Mouse (Mus musculus): ENCODE measurements around the gene Tex261.

Tex261 gene

DNA sequence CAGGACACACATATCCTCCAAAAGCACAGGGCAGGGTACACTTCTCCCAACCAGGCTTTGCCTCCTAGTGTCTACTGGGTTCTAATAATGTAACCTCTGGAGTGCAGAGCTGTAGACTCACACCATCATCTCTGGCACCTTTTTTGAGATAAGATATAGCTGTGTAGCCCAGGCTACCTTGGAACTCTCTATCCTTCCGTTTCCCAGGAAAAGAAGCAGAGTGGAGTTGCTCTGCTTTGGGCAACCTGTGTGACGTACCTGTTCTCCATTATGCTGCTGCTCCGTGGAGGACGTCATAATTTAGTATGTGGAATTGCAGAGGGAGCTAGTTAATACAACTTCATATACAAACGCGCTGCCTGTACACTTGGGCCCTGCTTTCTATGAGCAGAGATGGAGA is 13.3 kb downstream of the Tex261 start, which contains the start of gene Ankrd53:
TSS of gene Ankrd53 (plus strand) at position 301 of the 400 bp plus-strand sequence.
- DNase-seq (ENCODE audit: low spot score): no peak

DNA sequence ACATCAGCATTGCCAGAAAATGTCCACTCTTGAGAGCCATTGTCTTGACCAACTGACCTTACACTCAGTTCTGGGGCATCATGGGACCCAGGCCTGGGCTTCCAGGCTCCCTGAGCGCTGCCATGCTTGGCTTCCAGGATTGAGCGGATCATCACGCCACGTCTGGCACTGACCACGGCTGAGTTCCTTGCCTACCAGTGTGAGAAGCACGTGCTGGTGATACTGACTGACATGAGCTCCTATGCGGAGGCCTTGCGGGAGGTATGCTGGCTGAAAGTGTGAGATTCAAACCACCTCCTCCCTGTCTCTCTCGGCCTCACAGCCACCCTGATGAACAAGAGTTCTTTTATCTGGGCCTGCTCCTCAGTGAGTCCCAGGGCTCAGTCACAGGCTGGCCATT is 19.6 kb downstream of the Tex261 start:
- DNase-seq (ENCODE audit: low spot score): no peak

DNA sequence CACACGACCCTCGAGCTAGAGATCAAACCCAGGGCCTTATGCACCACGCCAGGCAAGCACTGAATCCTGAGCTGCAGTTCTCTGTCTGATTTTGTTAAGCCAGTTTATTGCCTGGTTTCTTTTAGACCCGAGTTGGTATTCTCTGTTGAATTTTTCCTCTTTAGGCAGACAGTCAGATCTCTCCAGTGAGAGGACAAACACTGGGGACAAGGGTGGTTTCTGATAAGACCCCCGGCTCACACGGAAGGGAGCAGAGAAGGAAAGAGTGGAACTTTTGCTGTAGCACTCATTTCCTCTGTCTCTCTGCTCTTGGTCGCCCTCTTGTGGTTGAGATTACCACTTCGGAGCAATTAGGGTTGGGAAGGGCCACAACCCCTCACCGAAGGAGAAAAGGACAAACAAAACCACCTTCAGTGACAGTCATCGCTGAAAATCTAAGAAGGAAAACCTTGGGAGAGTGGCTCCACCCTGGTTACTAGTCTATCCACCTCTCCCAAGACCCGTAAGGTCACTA is 25.4 kb downstream of the Tex261 start:
- peak; percentile 27 for DNase-seq (ENCODE audit: low spot score)

DNA sequence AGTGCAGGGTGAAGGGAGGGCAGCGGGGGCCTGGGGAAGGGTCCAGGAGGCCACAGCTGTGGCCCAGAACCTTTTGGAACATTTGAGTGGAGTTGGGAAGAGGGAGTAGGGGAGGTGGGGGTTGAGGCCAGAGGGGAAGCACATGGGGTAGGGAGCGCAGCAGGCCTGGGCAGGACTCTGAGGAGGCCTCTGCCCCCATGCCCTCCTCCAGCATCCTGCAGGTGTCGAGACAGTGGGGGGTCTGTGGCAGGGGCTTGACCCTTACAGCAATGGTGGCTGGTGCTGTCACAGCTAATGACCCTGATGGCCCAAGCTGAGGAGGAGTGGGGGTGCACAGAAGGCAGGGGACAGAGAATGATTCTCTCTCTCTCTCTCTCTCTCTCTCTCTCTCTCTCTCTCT is 26.3 kb downstream of the Tex261 start:
- DNase-seq (ENCODE audit: low spot score): no peak

DNA sequence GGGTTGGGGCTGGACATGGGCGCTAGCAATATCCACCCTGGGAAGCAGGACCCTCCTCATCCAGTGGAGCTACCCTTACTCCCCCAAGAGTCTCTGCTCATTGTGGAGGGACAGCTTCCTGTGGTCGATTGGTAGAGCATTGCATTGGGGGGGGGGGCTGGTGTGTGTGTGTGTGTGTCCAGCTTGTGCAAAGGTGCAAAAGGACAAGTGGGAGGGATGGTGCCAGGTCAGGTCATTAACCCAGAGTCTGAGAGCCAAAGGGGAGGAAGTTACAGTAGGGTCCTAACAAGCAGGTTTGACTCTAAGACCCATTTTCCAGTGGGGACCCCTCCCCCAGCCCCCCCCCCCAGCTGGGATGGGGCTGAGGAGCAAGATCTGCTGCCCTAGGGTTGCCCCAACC is 30.1 kb downstream of the Tex261 start:
- no peak for DNase-seq (ENCODE audit: low spot score)

DNA sequence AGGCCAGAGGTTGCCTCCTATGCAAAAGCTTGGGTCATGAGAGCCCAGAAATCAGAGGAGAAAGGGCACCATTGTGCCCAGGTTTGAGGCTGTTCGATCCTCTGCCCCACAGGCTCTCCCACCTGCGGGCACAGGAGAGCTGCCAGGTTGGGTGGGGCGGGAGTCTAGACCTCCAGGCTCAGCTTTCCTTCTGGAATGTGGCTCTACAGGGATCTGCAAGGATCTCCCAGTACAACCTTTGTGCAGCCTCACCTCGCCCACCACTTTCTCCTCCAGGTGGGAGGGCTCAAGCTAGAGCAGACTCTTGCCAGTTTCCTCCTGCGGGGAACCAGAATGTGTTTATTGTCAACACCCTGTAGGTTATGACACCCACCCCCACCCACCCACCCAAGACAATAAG is 31.1 kb downstream of the Tex261 start:
- DNase-seq (ENCODE audit: low spot score): no peak

DNA sequence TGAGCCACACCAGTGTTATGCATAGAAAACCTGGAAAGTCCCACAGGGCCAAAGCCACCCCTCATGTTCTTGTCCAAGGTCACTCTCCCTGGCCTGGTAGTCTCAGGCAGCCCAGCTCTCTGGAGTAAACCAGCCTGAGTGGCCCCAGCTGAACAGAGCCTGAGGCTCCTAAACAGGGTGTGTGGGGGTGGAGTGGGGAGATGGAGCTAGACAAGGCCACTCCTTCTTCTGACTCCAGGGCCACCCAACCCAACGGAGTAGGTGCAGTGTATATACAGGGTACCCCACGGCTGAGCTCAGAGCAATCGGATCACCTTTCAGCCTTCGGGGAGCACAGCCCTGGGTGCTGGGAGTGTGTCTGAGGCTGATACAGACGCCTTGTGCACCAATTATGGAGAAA is 31.5 kb downstream of the Tex261 start:
- DNase-seq (ENCODE audit: low spot score): no peak

DNA sequence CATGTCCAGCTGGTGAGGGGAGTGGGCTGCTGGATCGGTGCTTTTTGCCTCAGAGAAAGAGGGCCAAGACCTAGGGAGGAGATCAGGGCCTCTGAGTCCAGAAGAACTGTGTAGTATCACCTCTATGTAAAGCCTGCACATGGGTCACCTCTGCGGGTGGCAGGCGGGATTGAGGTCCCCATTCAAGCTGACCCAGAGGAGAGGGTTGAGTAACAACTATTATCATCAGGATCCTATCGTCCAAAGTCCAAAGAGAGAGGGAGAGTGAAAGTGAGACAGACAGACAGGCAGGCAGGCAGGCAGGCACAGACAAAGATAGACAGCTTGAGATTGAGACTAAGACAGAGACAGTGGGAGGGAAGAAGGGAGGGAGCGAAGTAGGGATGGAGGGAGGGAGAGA is 32.4 kb downstream of the Tex261 start:
- no peak for DNase-seq (ENCODE audit: low spot score)

DNA sequence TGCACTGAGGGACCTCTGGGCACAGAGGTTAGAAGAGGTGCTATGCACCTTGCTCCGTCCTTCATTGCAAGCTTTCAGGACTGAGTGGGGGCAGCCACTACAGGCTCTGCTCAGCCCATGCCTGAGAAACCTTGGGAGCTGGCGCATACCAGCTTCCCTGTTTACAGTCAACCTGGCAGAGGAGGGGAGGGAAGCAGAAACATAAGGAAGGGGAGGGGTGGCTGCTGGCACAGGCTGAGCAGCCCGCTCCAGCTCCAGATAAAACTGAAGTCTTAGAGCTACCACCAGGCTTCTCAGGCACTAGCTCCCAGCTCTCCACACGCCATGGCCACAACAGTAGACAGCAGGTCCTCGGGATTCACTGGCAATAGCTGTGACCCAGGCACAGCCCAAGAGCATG is 32.9 kb downstream of the Tex261 start, which contains the start of gene Atp6v1b1:
TSS of gene Atp6v1b1 (plus strand) at position 230 of the 400 bp plus-strand sequence.
- DNase-seq (ENCODE audit: low spot score): no peak

DNA sequence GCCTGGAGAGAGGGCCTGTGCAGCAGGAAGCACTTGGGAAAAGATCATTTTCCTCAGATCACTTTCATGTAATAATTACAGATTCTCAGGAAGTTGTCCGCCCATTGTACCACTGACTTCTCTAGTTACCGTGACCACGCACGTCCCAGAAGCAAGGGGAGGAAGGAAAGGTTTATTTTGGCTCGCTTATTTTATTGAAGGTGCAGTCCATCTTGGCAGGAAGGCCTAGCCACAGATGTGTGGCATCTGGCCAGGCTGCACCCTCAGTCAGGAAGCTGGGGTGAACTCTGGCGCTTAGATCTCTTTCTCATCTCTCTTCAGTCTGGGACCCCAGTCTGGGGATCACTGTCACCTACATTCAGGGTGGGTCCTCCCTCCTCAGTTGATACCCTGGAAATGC is 37.0 kb downstream of the Tex261 start:
- DNase-seq (ENCODE audit: low spot score): no peak

DNA sequence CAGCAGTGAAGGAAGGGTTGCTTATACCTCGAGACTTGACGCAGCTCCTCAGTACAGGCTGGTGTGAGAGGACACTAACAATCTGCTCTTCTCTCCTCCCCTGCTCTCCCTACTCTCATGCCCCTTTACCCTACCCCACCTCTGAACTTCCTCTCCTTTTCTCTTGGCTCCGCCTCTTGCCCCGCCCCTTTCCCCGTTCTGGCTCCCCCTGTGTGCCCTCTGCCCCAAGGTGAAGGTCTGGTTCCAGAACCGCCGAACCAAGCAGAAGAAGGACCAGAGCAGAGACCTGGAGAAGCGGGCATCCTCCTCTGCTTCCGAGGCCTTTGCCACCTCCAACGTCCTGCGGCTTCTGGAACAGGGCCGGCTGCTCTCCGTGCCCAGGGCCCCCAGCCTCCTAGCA is 38.3 kb downstream of the Tex261 start:
- no peak for DNase-seq (ENCODE audit: low spot score)

DNA sequence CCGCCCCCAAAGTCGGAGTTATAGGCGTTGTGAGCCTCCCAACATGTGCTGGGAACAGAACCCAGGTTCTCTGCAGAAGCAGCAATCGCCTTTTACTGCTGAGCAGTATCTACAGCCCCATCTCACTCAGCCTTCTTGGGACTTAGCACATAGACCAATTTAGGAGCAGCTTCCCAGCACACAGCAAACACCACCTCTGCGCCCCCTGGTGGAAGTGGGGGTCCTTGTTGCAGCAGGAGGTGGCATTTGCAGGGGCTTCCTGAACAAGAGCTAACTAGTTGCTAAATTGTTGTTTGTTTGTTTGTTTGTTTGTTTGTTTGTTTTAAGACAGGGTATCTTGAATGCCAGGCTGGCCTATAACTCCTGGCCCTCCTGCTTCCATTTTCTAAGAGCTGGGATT is 44.5 kb downstream of the Tex261 start:
- DNase-seq (ENCODE audit: low spot score): peak; percentile 33

DNA sequence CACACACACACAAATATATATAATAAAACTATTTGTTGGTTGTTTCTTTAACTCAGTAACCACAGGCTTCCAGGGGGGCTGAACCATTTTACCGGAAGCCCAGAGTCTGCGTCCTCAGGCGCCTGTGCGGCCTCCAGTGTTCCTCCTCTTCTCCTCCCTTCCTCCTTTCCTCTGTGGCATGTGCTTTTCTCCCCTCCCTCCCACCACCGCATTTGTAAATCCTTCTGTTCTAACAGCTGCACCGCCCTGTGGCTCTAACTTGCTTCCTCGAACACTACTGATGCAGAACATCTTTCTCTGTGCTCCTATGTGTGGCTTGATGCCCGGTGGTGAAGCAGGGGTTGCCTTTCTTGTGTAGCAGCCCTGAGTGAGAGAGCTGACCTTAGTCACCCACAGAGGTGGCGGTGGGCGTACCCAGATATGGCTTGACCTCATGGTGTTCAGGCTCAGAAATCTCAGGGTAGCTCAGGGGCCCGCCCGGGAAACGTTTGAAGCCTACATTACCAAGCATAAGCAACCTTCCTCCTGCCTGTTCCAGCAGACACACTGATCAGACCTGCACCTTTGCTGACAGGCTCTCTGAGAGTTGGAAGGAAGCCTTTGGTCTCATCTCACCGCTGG is 46.2 kb downstream of the Tex261 start:
- DNase-seq (ENCODE audit: low spot score): no peak

DNA sequence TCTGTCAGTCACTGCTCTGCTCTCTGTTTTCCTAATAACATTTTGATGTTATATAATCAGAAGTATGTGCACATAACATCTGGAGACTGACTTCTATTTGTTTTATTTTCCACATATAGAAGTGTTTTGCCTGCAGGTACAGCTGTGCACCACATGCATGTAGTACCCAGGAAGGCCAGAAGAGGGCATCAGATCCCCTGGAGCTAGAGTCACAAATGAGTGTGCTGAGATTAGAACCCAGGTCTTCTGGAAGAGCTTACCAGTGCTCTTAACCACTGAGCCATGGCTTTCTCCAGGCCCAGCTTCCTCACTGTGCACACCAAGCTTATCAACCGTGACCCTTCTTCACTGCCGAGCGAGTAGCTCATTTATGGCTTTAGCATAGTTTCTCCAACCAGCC is 47.1 kb downstream of the Tex261 start:
- DNase-seq (ENCODE audit: low spot score): peak; percentile 16

DNA sequence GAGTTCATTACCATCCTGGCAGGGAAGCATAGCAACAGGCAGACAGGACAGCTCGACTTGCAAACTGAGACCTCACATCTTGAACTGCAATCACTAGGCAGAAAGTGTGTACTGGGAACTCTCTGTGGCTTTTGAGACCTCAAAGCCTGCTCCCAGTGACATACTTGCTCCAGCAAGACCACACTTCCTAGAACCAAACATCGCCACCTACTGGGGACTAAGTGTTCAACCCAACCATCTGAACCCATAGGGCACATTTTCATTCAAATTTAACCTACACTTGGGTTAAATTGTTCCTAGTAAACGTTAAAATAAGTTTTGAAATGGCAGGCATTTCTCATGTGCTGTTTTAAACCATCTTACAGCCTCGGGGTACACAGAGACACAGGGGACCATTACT is 48.4 kb downstream of the Tex261 start:
- DNase-seq (ENCODE audit: low spot score): no peak

DNA sequence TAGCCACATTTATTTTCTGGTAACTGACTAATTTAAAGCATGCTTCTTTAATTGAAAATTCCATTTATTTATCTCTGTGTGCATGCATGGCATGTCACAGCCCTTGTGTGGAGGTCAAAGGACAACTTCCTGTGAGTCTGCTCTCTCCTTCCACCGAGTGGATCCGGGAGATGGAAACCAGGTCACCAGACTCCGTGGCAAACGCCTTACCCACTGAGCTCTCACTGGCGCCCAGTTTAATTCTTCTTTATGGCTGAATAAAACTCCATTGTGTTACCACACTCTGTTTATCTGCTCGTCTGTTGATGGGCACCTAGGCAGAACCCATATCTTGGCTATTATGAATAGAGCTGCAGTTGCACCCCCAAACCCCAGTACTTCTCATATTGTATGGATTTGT is 53.1 kb downstream of the Tex261 start:
- no peak for DNase-seq (ENCODE audit: low spot score)

All from spleen, adult 12 weeks (tissue).